Mouse (Mus musculus) kidney, adult 2 months (tissue): ENCODE data around the gene Olfr1392.

ENCODE experiments used
- CTCF ChIP-seq: fragments of 200-500 bp; conservative IDR thresholded peaks from 2 replicates; pipeline ENCODE4 v1.5.1; 2011; ENCODE audit warnings: low read depth, mild to moderate bottlenecking, control low read depth, low read length, moderate library complexity, mixed read lengths; ENCODE audit not compliant: insufficient read depth, insufficient read length
- POLR2A ChIP-seq: fragments of 200-500 bp; IDR thresholded peaks from one replicate; pipeline ENCODE4 v1.6.1; 2011; ENCODE audit warnings: low read depth, low read length, control low read depth

GRCm38 (mm10) chr11:49253035-49253434 lies 32.0 kb upstream of the Olfr1392 start:
- no peak for TF ChIP-seq POLR2A
- TF ChIP-seq CTCF, result no peak
